Mouse (Mus musculus): ENCODE data around the gene Gss.

The Gss gene

DNA sequence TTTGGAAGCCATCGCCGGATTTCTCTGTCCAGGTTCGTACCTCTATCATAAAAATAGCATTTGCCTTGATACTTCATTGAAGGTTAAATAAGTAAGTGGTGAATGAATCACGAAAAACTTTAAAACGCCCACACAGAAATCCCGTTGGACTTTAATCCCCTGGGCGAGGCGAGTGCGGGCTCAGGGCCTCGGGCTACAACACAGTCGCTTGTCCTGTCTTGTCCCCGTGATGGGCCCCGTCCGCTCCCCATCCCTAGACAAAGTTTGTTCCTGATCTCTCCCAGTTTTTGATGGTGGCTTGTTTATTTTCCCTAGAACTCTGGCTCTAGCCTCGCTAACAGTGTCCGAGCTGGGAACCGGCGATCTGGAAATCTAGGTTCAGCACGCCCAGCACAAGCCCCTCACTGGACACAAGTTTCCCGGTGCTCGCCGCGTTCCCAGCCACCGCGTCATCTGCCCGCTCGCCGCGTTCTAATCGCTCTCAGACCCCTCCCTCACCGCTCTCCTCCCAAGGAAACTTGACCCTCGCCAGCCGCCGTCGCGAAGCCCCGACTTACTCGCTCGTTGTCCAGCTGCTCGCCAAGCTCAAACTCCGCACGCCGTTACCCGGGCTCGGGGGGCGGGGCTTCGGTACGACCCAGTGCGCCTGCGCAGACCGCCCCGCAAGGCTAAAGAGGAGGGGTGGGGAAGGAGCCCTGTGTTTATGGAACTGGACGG, at the start of gene Gss:
Gene Gss (minus strand): TSS at position 674 of the 717 bp plus-strand sequence.
- DNase-seq (ENCODE audit: low read depth, low spot score): peak; percentile 98

DNA sequence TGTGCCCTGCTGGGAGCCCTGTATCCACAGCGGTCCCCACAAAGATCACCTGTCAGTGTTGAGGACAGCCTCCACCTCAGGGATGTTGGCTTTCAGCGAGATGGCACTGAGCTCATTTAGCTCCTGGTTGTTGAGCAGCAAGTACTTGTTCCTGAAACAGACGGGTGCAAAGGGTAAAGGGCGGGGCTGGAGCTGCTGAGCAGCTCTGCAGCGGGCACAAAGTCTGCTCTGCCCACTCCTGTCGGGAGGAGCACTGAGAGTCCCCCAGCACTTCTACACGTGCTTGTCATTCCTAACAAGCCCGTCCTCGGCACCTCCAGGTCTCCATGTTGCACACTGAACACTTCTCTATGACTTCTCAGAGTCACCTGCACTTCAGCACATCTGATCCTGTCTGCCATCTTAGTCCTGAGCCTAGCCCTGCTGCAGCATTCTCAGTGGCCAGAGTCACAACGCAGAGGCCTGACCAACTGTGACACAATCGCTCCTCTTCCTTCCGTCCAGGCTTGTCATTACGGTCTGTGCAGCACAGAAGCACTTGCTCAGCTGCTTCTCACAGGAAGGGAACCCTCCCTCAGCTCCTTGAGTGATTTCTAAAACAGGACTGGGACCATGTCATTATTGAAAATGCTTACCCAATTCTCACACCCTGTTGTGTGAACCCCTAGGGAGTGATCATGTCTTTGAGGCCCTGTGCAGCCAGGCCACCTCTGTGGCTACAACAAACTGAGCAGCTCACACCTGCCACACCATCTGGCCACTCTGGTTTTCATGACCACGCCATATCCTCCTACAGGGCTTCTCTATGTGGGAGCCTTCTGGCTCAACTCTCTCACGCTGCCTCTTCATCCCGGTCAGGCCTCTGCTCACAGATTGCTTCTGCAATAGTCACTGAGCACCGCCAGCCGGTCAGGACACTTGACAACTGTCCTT, 49.2 kb upstream of the Gss start:
- DNase-seq (ENCODE audit: low read depth, low spot score): peak; percentile 87

DNA sequence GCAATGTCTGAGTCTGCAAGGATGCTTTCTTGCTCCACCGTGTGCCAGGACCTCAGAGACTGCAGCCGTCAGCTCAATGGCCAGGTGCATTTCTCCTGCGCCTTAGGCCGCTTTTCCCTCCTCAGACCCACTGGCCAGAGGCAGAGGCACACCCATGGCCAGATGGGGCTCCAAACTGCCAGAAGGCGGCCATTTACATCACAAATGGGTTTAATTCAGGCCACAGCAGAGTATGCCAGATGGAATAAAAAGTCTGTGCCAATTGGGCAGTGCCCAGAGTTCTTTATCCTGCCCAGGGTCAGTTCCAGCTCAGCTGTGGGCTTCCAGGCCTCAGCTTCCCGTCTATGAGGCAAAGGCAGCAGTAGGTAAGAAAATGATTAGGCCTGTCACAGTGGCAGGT, 48.0 kb upstream of the Gss start:
- peak; percentile 94 for DNase-seq (ENCODE audit: low read depth, low spot score)

GRCm38 (mm10) chr2:155637411-155637810, 44.8 kb upstream of the Gss start:
- DNase-seq (ENCODE audit: low read depth, low spot score): no peak

GRCm38 (mm10) chr2:155636881-155637280, 44.3 kb upstream of the Gss start:
- DNase-seq (ENCODE audit: low read depth, low spot score): no peak

GRCm38 (mm10) chr2:155635961-155636360, 43.4 kb upstream of the Gss start:
- DNase-seq (ENCODE audit: low read depth, low spot score): no peak

DNA sequence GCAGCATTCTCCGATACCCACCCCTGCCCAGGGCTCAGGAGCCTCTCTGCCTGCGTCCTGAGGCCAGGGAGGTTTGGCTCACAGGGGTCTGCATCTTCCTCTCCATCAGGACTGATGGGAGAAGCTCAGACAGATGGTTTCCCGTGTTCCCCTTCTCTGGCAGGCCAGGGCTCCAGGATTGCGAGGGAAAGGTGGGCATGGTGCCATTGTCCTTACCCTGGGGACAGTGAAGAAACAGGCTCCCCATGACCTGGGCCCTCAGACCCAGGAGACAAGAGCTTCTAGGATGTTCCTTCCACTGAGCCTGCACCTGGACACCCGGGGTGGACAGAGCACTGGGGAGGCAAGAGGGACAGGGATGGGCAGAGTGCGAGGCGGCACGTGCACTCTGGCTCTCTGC, 42.0 kb upstream of the Gss start:
- DNase-seq (ENCODE audit: low read depth, low spot score): no peak

GRCm38 (mm10) chr2:155633731-155634130, 41.1 kb upstream of the Gss start:
- peak; percentile 59 for DNase-seq (ENCODE audit: low read depth, low spot score)

DNA sequence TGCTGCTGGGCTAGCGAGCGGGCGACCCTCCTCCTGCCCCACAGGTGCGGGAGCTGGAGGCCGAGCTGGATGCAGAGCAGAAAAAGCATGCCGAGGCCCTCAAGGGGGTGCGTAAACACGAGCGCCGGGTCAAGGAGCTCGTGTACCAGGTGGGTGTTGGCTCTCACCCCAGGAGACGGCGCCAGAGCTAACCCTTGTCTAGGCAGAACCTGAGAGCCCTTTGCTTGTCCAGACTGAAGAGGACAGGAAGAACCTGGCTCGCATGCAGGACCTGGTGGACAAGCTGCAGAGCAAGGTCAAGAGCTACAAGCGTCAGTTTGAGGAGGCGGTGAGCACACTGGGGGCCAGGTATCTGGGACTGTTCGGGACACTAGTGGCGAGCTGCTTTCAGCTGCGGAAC, 40.5 kb upstream of the Gss start:
- DNase-seq (ENCODE audit: low read depth, low spot score): no peak

GRCm38 (mm10) chr2:155632138-155632936, 39.7 kb upstream of the Gss start:
- no peak for DNase-seq (ENCODE audit: low read depth, low spot score)

GRCm38 (mm10) chr2:155630590-155631416, 38.2 kb upstream of the Gss start:
- DNase-seq (ENCODE audit: low read depth, low spot score): no peak

DNA sequence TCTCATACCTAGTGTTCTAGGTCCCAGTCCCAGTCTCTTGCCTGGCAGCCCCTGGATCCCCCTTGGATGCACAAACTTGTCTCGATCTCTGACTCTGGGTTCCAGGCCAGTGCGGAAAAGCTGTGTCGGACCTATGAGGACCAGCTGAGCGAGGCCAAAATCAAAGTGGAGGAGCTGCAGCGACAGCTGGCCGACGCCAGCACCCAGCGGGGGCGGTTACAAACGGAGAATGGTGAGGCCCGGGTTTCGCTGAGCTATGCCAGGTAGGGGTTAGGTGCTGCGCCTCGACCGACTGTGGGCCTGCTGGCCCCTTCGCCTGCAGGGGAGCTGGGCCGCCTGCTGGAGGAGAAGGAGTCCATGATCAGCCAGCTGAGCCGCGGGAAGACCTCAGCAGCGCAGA, 37.5 kb upstream of the Gss start:
- DNase-seq (ENCODE audit: low read depth, low spot score): no peak

DNA sequence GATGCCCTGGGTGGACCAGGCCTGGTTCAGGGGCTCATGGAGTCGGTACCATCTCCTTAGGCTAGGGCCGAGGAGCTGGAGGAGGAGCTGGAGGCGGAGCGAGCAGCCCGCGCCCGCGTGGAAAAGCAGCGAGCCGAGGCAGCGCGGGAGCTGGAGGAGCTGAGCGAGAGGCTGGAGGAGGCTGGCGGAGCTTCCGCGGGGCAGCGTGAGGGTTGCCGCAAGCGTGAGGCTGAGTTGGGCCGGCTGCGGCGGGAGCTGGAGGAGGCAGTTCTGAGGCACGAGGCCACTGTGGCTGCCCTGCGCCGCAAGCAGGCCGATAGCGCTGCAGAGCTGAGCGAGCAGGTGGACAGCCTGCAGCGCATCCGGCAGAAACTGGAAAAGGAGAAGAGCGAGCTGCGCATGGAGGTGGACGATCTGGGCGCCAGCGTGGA, 36.6 kb upstream of the Gss start:
- DNase-seq (ENCODE audit: low read depth, low spot score): peak; percentile 92

DNA sequence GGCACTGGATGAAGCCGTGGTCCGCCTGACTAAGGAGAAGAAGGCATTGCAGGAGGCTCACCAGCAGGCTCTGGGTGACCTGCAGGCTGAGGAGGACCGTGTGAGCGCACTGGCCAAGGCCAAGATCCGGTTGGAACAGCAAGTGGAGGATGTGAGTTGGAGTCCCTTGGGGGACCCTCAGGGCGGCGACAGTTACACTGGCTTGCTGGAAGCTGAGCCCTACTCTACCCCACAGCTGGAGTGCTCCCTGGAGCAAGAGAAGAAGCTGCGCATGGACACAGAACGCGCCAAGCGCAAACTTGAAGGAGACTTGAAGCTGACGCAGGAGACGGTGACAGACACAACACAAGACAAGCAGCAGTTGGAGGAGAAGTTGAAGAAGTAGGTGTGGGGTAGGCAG, 35.9 kb upstream of the Gss start:
- no peak for DNase-seq (ENCODE audit: low read depth, low spot score)

DNA sequence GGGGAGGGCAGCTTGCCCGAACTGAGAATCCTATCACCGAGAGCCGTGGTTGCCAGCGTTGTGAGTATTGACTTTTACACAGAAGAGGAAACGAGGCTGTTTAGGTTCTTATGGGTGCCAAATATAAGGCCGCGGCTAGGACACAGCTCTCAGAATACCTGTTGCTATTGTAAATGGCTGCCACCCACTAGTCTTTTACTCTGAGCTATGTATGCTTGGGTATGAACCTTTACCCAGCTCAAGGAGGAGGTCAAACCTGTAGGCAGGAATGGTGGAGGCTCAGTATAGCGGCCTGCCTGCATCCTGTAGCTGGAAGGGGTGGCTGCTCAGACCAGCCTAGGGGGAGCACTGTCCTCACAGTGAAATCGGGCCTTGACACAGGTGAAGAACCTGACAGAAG, 35.5 kb upstream of the Gss start:
- DNase-seq (ENCODE audit: low read depth, low spot score): no peak

GRCm38 (mm10) chr2:155627030-155627738, 34.6 kb upstream of the Gss start:
- DNase-seq (ENCODE audit: low read depth, low spot score): peak; percentile 86

DNA sequence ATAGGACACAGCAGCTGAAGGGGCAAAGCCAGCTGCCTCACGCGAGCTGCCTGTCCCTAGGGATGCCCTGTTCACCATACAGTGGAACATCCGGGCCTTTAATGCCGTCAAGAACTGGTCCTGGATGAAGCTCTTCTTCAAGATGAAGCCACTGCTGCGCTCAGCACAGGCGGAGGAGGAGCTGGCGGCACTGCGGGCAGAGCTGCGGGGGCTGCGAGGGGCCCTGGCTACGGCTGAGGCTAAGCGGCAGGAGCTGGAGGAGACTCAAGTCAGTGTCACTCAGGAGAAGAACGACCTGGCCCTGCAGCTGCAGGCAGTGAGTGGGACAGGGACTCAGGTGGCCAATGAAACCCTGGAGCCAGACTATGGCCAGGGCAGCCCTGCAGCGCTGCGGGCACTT, 33.7 kb upstream of the Gss start:
- no peak for DNase-seq (ENCODE audit: low read depth, low spot score)

GRCm38 (mm10) chr2:155624730-155625129, 32.1 kb upstream of the Gss start:
- peak; percentile 88 for DNase-seq (ENCODE audit: low read depth, low spot score)

GRCm38 (mm10) chr2:155623996-155624395, 31.4 kb upstream of the Gss start:
- DNase-seq (ENCODE audit: low read depth, low spot score): no peak

DNA sequence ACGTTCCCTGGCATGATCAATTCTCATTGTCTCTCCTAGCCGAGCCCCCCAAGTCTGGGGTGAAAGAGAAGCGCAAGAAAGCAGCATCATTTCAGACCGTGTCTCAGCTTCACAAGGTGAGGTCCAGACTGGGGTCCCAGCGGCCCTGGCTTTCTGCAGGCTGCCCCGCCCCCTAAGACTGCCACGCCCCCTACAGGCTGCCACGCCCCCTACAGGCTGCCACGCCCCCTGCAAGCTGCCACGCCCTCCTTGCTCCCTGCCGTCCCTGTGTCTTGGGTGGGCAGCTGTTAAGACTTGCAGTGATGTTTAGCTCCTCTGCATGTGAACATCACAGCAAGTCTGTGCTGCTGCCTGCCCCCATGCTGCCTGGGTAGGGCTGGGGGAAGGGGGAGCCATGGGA, 30.0 kb upstream of the Gss start:
- DNase-seq (ENCODE audit: low read depth, low spot score): no peak
